Mouse (Mus musculus): ENCODE results near the gene Ints11. TPM values are rescaled to one million over a fixed set of nuclear protein-coding genes. Genes with fewer than 3 reads are reported as not detected.

The Ints11 gene
- polyA plus RNA-seq, 1 experiment: 68.4 TPM

DNA sequence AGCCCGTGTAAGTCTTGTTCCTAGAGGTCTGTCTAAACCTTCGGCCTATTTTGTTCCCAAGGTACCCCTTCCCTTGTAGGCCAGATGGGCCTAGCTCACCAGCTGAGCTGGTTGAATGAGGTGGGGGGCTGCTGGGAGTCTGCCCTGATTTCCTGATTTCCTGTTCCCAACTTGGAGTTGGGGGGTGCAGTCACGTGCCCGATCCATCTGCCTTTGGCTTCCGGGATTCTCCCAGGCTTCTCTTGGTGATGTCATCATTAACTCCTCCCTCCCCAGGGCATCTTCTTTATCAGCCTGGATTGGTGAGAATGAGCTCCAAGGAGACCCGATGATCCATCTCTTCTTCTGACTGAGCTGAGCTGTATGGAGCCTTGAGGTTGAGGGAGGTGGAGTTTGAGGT lies 25.9 kb downstream of the Ints11 start:
- Histone ChIP-seq H3K79me2 (ENCODE audit: control insufficient read depth, insufficient read depth) (peaks cover 61% of the 10 kb centered on the region), H3K27me3 (ENCODE audit: control insufficient read depth, insufficient read depth, insufficient read length) (no peaks in the 10 kb centered on the region), H3K79me3 (ENCODE audit: low read depth) (peaks cover 45% of the 10 kb centered on the region), H3K36me3 (ENCODE audit: control insufficient read depth, insufficient read depth) (peaks cover 21% of the 10 kb centered on the region), H3ac (ENCODE audit: control insufficient read depth, insufficient read length, low read depth) (no peak overlapping the region), H3K4me3 (ENCODE audit: insufficient read depth, poor library complexity, severe bottlenecking) (no peak overlapping the region)
- TF ChIP-seq FOSL1 (IDR thresholded peaks at IDR 0.05; ENCODE audit: insufficient read depth, low read length, poor library complexity, severe bottlenecking): no peak
- no peak for TF ChIP-seq MYOD1 (IDR thresholded peaks at IDR 0.05; ENCODE audit: control insufficient read depth, insufficient read length, low read depth)
- TF ChIP-seq CEBPB (IDR thresholded peaks at IDR 0.05; ENCODE audit: low read depth): no peak
- no peak for TF ChIP-seq MYOG (IDR thresholded peaks at IDR 0.05; ENCODE audit: control insufficient read depth, extremely low read depth, insufficient read length)
- TF ChIP-seq CTCF (IDR thresholded peaks at IDR 0.05; ENCODE audit: control insufficient read depth, insufficient read depth, insufficient read length): no peak
- TF ChIP-seq MAX (IDR thresholded peaks at IDR 0.05): no peak
- TF ChIP-seq USF1 (IDR thresholded peaks at IDR 0.05; ENCODE audit: low read depth): peak; percentile 90

DNA sequence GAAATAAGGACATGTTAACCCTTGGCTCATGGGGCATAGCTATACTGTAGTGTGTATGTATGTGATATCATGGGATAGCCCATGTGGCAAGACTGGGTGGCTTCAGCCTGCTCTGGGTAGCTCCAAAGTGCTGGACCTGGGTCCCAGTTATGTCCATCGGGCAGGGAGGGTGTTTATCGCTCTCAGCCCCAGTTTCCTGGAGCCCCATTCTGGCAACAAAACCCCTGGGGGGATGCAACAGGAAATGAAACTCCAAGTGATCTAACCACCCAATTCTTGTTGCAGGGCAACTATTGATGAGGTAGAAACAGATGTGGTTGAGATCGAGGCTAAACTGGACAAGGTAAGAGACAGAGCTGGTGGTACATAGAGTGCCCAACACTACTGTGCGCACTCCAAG lies 26.5 kb downstream of the Ints11 start:
- Histone ChIP-seq H3K79me2 (ENCODE audit: control insufficient read depth, insufficient read depth) (peaks cover 55% of the 10 kb centered on the region), H3K27me3 (ENCODE audit: control insufficient read depth, insufficient read depth, insufficient read length) (no peaks in the 10 kb centered on the region), H3ac (ENCODE audit: control insufficient read depth, insufficient read length, low read depth) (no peak overlapping the region), H3K36me3 (ENCODE audit: control insufficient read depth, insufficient read depth) (peaks cover 21% of the 10 kb centered on the region), H3K4me3 (ENCODE audit: insufficient read depth, poor library complexity, severe bottlenecking) (no peak overlapping the region), H3K79me3 (ENCODE audit: low read depth) (peaks cover 41% of the 10 kb centered on the region)
- no peak for TF ChIP-seq MYOG (IDR thresholded peaks at IDR 0.05; ENCODE audit: control insufficient read depth, extremely low read depth, insufficient read length)
- no peak for TF ChIP-seq USF1 (IDR thresholded peaks at IDR 0.05; ENCODE audit: low read depth)
- no peak for TF ChIP-seq MAX (IDR thresholded peaks at IDR 0.05)
- TF ChIP-seq CTCF (IDR thresholded peaks at IDR 0.05; ENCODE audit: control insufficient read depth, insufficient read depth, insufficient read length): no peak
- no peak for TF ChIP-seq FOSL1 (IDR thresholded peaks at IDR 0.05; ENCODE audit: insufficient read depth, low read length, poor library complexity, severe bottlenecking)
- TF ChIP-seq MYOD1 (IDR thresholded peaks at IDR 0.05; ENCODE audit: control insufficient read depth, insufficient read length, low read depth): no peak
- TF ChIP-seq CEBPB (IDR thresholded peaks at IDR 0.05; ENCODE audit: low read depth): no peak

DNA sequence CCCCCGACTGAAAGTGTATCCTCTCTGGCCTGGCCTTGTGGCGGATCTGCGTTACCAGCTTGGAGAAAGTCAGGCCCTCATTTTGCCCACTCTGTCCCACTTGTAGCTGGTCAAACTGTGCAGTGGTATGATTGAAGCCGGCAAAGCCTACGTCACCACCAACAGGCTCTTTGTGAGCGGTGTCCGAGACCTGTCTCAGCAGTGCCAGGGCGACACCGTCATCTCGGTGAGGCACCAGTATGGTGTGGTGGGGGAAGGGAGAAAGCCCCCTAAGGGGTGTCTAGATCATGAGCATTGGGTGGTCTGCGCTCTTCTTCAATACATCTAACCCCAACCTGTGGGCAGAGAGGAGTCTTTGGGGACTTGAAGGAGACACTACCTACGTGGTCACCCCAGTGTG lies 27.1 kb downstream of the Ints11 start:
- Histone ChIP-seq H3K4me3 (ENCODE audit: insufficient read depth, poor library complexity, severe bottlenecking) (no peak overlapping the region), H3K36me3 (ENCODE audit: control insufficient read depth, insufficient read depth) (peaks cover 27% of the 10 kb centered on the region), H3K27me3 (ENCODE audit: control insufficient read depth, insufficient read depth, insufficient read length) (no peaks in the 10 kb centered on the region), H3K79me3 (ENCODE audit: low read depth) (peaks cover 39% of the 10 kb centered on the region), H3ac (ENCODE audit: control insufficient read depth, insufficient read length, low read depth) (no peak overlapping the region), H3K79me2 (ENCODE audit: control insufficient read depth, insufficient read depth) (peaks cover 49% of the 10 kb centered on the region)
- TF ChIP-seq FOSL1 (IDR thresholded peaks at IDR 0.05; ENCODE audit: insufficient read depth, low read length, poor library complexity, severe bottlenecking): no peak
- no peak for TF ChIP-seq CEBPB (IDR thresholded peaks at IDR 0.05; ENCODE audit: low read depth)
- TF ChIP-seq MAX (IDR thresholded peaks at IDR 0.05): no peak
- TF ChIP-seq CTCF (IDR thresholded peaks at IDR 0.05; ENCODE audit: control insufficient read depth, insufficient read depth, insufficient read length): no peak
- TF ChIP-seq MYOD1 (IDR thresholded peaks at IDR 0.05; ENCODE audit: control insufficient read depth, insufficient read length, low read depth): no peak
- TF ChIP-seq USF1 (IDR thresholded peaks at IDR 0.05; ENCODE audit: low read depth): no peak
- TF ChIP-seq MYOG (IDR thresholded peaks at IDR 0.05; ENCODE audit: control insufficient read depth, extremely low read depth, insufficient read length): no peak

DNA sequence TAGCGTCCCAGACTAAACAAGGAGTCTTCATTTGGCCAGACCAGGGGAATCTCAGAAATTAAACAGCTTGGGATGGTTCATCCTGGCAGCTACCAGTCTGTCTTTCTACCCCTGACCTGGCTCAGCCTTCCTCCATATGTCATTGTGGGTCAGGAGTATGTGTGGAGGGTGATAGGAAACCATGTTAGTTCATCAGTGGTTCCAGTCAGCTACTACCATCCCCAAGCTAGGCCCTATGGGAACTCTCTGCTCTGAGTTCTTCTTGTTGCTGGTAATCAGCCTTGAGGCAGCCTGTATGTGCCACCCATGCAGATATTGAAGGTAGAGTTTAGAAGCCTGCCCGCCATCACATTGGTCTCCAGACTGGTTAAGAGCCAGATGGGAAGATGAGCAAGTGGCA lies 29.0 kb downstream of the Ints11 start:
- H3K79me2 ChIP-seq (ENCODE audit: control insufficient read depth, insufficient read depth): peaks cover 36% of the 10 kb centered on the region
- H3K4me3 ChIP-seq (ENCODE audit: insufficient read depth, poor library complexity, severe bottlenecking): no peak overlapping the region
- peaks cover 30% of the 10 kb centered on the region for H3K79me3 ChIP-seq (ENCODE audit: low read depth)
- TF ChIP-seq MYOD1 (IDR thresholded peaks at IDR 0.05; ENCODE audit: control insufficient read depth, insufficient read length, low read depth) (no peak), MYOG (IDR thresholded peaks at IDR 0.05; ENCODE audit: control insufficient read depth, extremely low read depth, insufficient read length) (no peak), USF1 (IDR thresholded peaks at IDR 0.05; ENCODE audit: low read depth) (no peak), CTCF (IDR thresholded peaks at IDR 0.05; ENCODE audit: control insufficient read depth, insufficient read depth, insufficient read length) (no peak), CEBPB (IDR thresholded peaks at IDR 0.05; ENCODE audit: low read depth) (no peak), FOSL1 (IDR thresholded peaks at IDR 0.05; ENCODE audit: insufficient read depth, low read length, poor library complexity, severe bottlenecking) (no peak), MAX (IDR thresholded peaks at IDR 0.05) (no peak)
- no peak overlapping the region for H3ac ChIP-seq (ENCODE audit: control insufficient read depth, insufficient read length, low read depth)
- no peaks in the 10 kb centered on the region for H3K27me3 ChIP-seq (ENCODE audit: control insufficient read depth, insufficient read depth, insufficient read length)
- H3K36me3 ChIP-seq (ENCODE audit: control insufficient read depth, insufficient read depth): peaks cover 43% of the 10 kb centered on the region

DNA sequence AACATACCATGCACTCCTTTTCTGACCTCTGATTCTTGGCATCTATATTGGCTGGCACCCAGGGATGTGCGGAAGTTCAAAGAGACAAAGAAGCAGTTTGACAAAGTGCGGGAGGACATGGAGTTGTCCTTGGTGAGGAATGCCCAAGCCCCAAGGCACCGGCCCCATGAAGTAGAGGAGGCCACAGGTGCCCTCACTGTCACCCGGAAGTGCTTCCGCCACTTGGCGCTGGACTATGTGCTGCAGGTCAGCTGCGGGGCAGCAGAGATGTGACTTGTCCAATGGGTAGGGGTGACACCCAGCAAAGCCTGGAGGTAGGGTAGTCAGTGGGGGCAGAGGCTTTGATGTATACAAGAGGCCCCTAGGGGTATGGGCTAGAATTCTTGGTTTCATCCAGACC lies 30.0 kb downstream of the Ints11 start:
- H3K79me3 ChIP-seq (ENCODE audit: low read depth): peaks cover 23% of the 10 kb centered on the region
- H3K36me3 ChIP-seq (ENCODE audit: control insufficient read depth, insufficient read depth): peaks cover 43% of the 10 kb centered on the region

More for the DNA sequence above, 30.0 kb downstream of the Ints11 start:
- Histone ChIP-seq H3K4me3 (ENCODE audit: insufficient read depth, poor library complexity, severe bottlenecking) (no peak overlapping the region), H3ac (ENCODE audit: control insufficient read depth, insufficient read length, low read depth) (no peak overlapping the region), H3K79me2 (ENCODE audit: control insufficient read depth, insufficient read depth) (peaks cover 25% of the 10 kb centered on the region), H3K27me3 (ENCODE audit: control insufficient read depth, insufficient read depth, insufficient read length) (no peaks in the 10 kb centered on the region)
- TF ChIP-seq MYOD1 (IDR thresholded peaks at IDR 0.05; ENCODE audit: control insufficient read depth, insufficient read length, low read depth) (no peak), MAX (IDR thresholded peaks at IDR 0.05) (no peak), CEBPB (IDR thresholded peaks at IDR 0.05; ENCODE audit: low read depth) (no peak), CTCF (IDR thresholded peaks at IDR 0.05; ENCODE audit: control insufficient read depth, insufficient read depth, insufficient read length) (no peak), FOSL1 (IDR thresholded peaks at IDR 0.05; ENCODE audit: insufficient read depth, low read length, poor library complexity, severe bottlenecking) (no peak), USF1 (IDR thresholded peaks at IDR 0.05; ENCODE audit: low read depth) (no peak), MYOG (IDR thresholded peaks at IDR 0.05; ENCODE audit: control insufficient read depth, extremely low read depth, insufficient read length) (no peak)
